Comparison of ENCODE assay signal across 9 mouse cellular contexts in genomic region chr5:124043999-124044398, GRCm38 (mm10). TPM values are rescaled to one million over a fixed set of nuclear protein-coding genes. Genes with fewer than 3 reads are reported as not detected.
DNase-seq lines count a peak whose midpoint lies in the region; ATAC-seq and TF ChIP-seq lines count a peak whose summit lies in the region.
"Had no signal": no experiment of that assay in that cellular context is flagged by ENCODE, and none has a peak within 500 bp of the region (broad histone marks: within the 10 kb centered on the region; RNA-seq: fewer than 3 reads in every experiment).

No protein-coding gene starts in this region.

- no peak for TF ChIP-seq CTCF in olfactory bulb, adult 2 months (IDR thresholded peaks at IDR 0.05; ENCODE audit: insufficient read depth, low read depth, low read length)

- DNase-seq in liver, embryonic 11.5 days (ENCODE audit: low spot score), result no peak
- no peak for DNase-seq in liver
- no peak for DNase-seq in adrenal gland, adult 2 months
- DNase-seq in Muller cell, postnatal 12 days (ENCODE audit: inconsistent ontology term), result no peak
- no peak for DNase-seq in spleen, adult 12 weeks (ENCODE audit: low spot score)

- H3K36me3 ChIP-seq in liver, embryonic 11.5 days (ENCODE audit: control insufficient read depth, insufficient read depth, low read length), result no peaks in the 10 kb centered on the region
- no peaks in the 10 kb centered on the region for H3K36me3 ChIP-seq in forebrain, embryonic 13.5 days (ENCODE audit: poor library complexity, severe bottlenecking)
- no peaks in the 10 kb centered on the region for H3K36me3 ChIP-seq in limb, embryonic 15.5 days
- H3K36me3 ChIP-seq: limb, embryonic 13.5 days had no signal

- H3K9ac ChIP-seq in liver, embryonic 11.5 days (ENCODE audit: low read depth, low read length), result no peak overlapping the region
- H3K9ac ChIP-seq in forebrain, embryonic 13.5 days, result no peak overlapping the region
- H3K9ac ChIP-seq in limb, embryonic 15.5 days, result no peak overlapping the region
- H3K9ac ChIP-seq: limb, embryonic 13.5 days had no signal

- H3K27me3 ChIP-seq in liver, embryonic 11.5 days (replicated peaks; ENCODE audit: control insufficient read depth, insufficient read depth, low read length), result no peaks in the 10 kb centered on the region
- H3K27me3 ChIP-seq in forebrain, embryonic 13.5 days, result no peaks in the 10 kb centered on the region
- H3K27me3 ChIP-seq in limb, embryonic 15.5 days, result no peaks in the 10 kb centered on the region
- H3K27me3 ChIP-seq: limb, embryonic 13.5 days had no signal

- H3K4me2 ChIP-seq in liver, embryonic 11.5 days, result 0 out of 2 replicates have a peak overlapping the region, but pooled peaks have one; percentile 33
- H3K4me2 ChIP-seq in forebrain, embryonic 13.5 days, result no peak overlapping the region; the same call in 1 of the 2 replicates
- H3K4me2 ChIP-seq in limb, embryonic 15.5 days, result no peak overlapping the region
- H3K4me2 ChIP-seq: limb, embryonic 13.5 days had no signal

- no peaks in the 10 kb centered on the region for H3K9me3 ChIP-seq in liver, embryonic 11.5 days (ENCODE audit: control insufficient read depth, low read length)
- H3K9me3 ChIP-seq in forebrain, embryonic 13.5 days (replicated peaks), result no peaks in the 10 kb centered on the region
- H3K9me3 ChIP-seq in limb, embryonic 15.5 days, result no peaks in the 10 kb centered on the region
- H3K9me3 ChIP-seq: limb, embryonic 13.5 days had no signal

- TF ChIP-seq POLR2A in olfactory bulb, adult 2 months (IDR thresholded peaks at IDR 0.05; ENCODE audit: insufficient read depth, low read depth, low read length), result no peak

- no peak overlapping the region for H3K4me3 ChIP-seq in liver, embryonic 11.5 days (ENCODE audit: low read depth, low read length)
- no peak overlapping the region for H3K4me3 ChIP-seq in forebrain, embryonic 13.5 days
- no peak overlapping the region for H3K4me3 ChIP-seq in limb, embryonic 15.5 days
- no peak overlapping the region for H3K4me3 ChIP-seq in olfactory bulb, adult 2 months (ENCODE audit: insufficient read depth, low read depth, low read length)
- H3K4me3 ChIP-seq: limb, embryonic 13.5 days had no signal

- H3K27ac ChIP-seq in liver, embryonic 11.5 days (ENCODE audit: low read depth, low read length), result peak overlapping the region; percentile 60; the same call in 1 of the 2 replicates
- H3K27ac ChIP-seq in forebrain, embryonic 13.5 days, result peak overlapping the region; percentile 96
- peak overlapping the region; percentile 75 for H3K27ac ChIP-seq in limb, embryonic 15.5 days
- H3K27ac ChIP-seq in olfactory bulb, adult 2 months (ENCODE audit: insufficient read depth, low read depth, low read length), result peak overlapping the region; percentile 46
- H3K27ac ChIP-seq: limb, embryonic 13.5 days had no signal

- ATAC-seq in liver, embryonic 11.5 days (replicated peaks; ENCODE audit: low FRiP score), result no peak
- no peak for ATAC-seq in forebrain, embryonic 13.5 days
- ATAC-seq in limb, embryonic 15.5 days (ENCODE audit: insufficient number of reproducible peaks, low FRiP score, low TSS enrichment, low read depth), result no peak

- peaks cover 22% of the 10 kb centered on the region for H3K4me1 ChIP-seq in liver, embryonic 11.5 days (replicated peaks; ENCODE audit: control insufficient read depth, insufficient read depth, low read length)
- peaks cover 26% of the 10 kb centered on the region for H3K4me1 ChIP-seq in forebrain, embryonic 13.5 days
- H3K4me1 ChIP-seq in limb, embryonic 15.5 days, result peaks cover 18% of the 10 kb centered on the region
- H3K4me1 ChIP-seq in olfactory bulb, adult 2 months (ENCODE audit: control insufficient read depth, insufficient read depth, low read length), result peaks cover 12% of the 10 kb centered on the region

- 89% methylated on average over 5 of the region's 5 CpGs for WGBS in liver, embryonic 11.5 days
- 72% methylated on average over 5 of the region's 5 CpGs for WGBS in forebrain, embryonic 13.5 days
- 93% methylated on average over 5 of the region's 5 CpGs for WGBS in limb, embryonic 15.5 days
- 49% methylated on average over 5 of the region's 5 CpGs for WGBS in olfactory bulb, adult 2 months

RNA-seq across cellular contexts. Expression of gene Vps37b, which starts 11.9 kb away (rescaled TPM):
- 31.3 TPM in 2 replicates for polyA plus RNA-seq in liver, embryonic 11.5 days (2014; fragmentation: Nextera tagmentation; extraction: Ambion mirVana)
- polyA plus RNA-seq in forebrain, embryonic 13.5 days (2015; fragmentation: Nextera tagmentation; extraction: Ambion mirVana), result 86.5 and 92.2 TPM in 2 replicates
- 34.7 and 37.8 TPM in 2 replicates for polyA plus RNA-seq in limb, embryonic 15.5 days (2015; fragmentation: Nextera tagmentation; extraction: Ambion mirVana)
- polyA plus RNA-seq in olfactory bulb, adult 2 months (2012; ENCODE audit: insufficient read depth, insufficient read length, low replicate concordance, missing spikeins), result not detected in 2 replicates
- 100 to 1,000 TPM in 1 of 2 experiments, 10 to 100 TPM in 1; 65.8 to 146 TPM for total RNA-seq in adrenal gland, adult 2 months (2021)
- polyA plus RNA-seq in adrenal gland, adult 2 months (2012; rRNA removed), result 198 and 208 TPM in 2 replicates

RNA-seq across cellular contexts. Expression of gene Abcb9, which starts 51.6 kb away (rescaled TPM):
- 4.1 and 4.8 TPM in 2 replicates for polyA plus RNA-seq in liver, embryonic 11.5 days (2014; fragmentation: Nextera tagmentation; extraction: Ambion mirVana)
- polyA plus RNA-seq in forebrain, embryonic 13.5 days (2015; fragmentation: Nextera tagmentation; extraction: Ambion mirVana), result 5.8 and 6.1 TPM in 2 replicates
- 2.9 and 3.1 TPM in 2 replicates for polyA plus RNA-seq in limb, embryonic 15.5 days (2015; fragmentation: Nextera tagmentation; extraction: Ambion mirVana)
- not detected in 2 replicates for polyA plus RNA-seq in olfactory bulb, adult 2 months (2012; ENCODE audit: insufficient read depth, insufficient read length, low replicate concordance, missing spikeins)
- total RNA-seq in adrenal gland, adult 2 months (2021), result 10 to 100 TPM in 1 of 2 experiments, 1 to 10 TPM in 1; 9.9 to 16.0 TPM
- polyA plus RNA-seq in adrenal gland, adult 2 months (2012; rRNA removed), result 14.8 and 15.4 TPM in 2 replicates

Comparison
In these comparisons a context has a peak if more than half of its experiments do, and no peak if none do; other contexts are left out.
1. H3K27ac ChIP-seq: peak in every context shown above with its lines; median percentile 96 in forebrain, embryonic 13.5 days; 75 in limb, embryonic 15.5 days; 60 in liver, embryonic 11.5 days; 46 in olfactory bulb, adult 2 months.
2. RNA of gene Vps37b, which starts 11.9 kb away (polyA plus RNA-seq): 198 to 208 TPM in adrenal gland, adult 2 months, 86.5 to 92.2 TPM in forebrain, embryonic 13.5 days, 34.7 to 37.8 TPM in limb, embryonic 15.5 days and 31.3 TPM in liver, embryonic 11.5 days; not detected in olfactory bulb, adult 2 months; every median in the first group is over 10 times any median in the second.